Mouse (Mus musculus): ENCODE measurements around the gene Kcnh4.
A peak's percentile ranks its signal among the peaks of the same experiment; 100 is the strongest.

DNA sequence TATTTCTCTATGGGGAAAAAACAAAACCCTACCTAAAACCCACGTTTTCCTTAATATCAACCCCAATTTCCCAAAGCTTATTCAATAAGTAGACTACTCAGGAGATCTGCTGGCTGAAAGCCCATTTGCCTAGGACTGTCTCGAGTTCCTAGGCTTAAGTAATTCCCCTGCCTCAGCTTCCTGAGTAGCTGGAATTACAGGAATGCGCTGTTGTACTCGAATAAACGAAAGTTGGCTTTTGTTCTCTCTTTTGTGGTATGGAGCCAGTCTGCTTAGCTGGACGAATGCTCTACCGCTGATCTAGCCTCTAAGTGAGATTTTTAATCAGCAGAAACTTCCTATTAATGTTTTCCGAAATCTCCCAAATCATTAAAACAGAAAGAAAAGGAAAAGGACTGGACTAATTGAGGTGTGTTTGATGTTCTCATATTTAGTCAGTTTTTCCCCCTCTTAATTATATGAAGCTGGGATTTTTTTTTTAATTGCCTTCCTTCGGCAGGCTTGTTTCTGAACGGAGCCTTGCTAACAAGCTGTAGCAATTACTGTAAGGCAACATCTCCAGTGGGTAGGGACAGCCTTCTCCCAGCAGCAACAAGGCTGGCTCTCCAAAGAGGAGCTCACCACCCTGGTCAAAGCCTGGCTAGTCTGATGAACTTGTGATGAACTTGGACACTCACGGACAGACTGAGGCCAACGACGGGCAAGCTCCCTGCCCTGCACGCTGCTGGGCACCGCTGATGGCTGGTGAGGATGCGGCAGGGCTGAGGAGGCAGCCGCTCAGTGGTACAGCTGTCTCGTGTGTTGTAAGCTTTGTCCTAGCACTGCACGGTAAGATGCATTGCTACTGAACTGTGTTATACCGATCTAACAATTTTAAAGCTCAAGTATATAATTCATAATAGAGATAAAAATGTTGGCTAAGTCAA is 46.9 kb upstream of the Kcnh4 start:
- no peak for TF ChIP-seq HCFC1 (IDR thresholded peaks at IDR 0.05; ENCODE audit: borderline replicate concordance, insufficient read depth, low read length)
- TF ChIP-seq CHD2 (IDR thresholded peaks at IDR 0.05; ENCODE audit: low read depth, low read length), result no peak
- no peak for TF ChIP-seq ZC3H11A (IDR thresholded peaks at IDR 0.05; ENCODE audit: borderline replicate concordance, low read depth, low read length)
- TF ChIP-seq ZNF384 (IDR thresholded peaks at IDR 0.05; ENCODE audit: low read depth, low read length), result no peak
- 0 out of 2 replicates have a peak, but pooled peaks have one; percentile 17 for TF ChIP-seq MAFK (IDR thresholded peaks at IDR 0.05; ENCODE audit: insufficient read depth, low read depth, low read length)

Measured in ES-E14 (cell line).